Mouse (Mus musculus) retina, postnatal 7 days (tissue): ENCODE data around the gene Prdm16.

Experiments
- DNase-seq: peaks from one replicate; pipeline ENCODE4 v3.0.0-alpha.2; 2012; ENCODE audit warnings: low read depth, low spot score

Gene Prdm16

DNA sequence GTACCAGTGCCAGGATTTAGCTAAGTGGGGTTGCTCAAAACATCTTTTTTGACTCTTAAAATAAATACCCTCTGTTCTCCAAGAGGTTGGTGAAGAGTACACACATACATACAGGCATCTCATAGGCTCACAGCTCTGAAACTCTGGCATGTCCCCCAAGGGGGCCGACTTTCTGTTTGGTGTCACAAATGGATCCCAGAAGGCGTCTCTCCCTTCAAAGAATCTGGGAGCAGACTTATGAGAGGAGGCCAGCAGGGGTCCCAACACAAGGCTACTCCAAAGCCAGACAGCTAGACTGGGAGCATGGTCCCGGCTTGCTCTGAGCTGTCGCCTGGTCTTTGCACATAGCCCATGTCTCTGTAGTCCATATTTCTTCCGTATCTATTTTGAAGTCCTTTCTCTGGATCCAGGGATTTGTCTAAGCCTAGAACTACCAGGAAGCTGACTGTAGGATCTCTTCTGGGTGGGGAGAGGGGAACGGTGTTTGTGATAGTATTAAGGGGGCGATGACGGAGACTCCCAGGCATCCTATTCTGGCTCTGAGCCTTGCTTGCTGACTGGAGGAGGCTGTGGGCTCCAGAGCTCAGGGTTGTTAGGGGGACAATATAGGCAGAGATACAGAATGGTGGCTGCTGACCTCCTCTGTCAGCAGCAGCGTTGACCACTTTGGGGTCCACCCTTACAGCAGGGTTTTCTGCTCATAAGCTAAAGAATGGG lies 156.0 kb downstream of the Prdm16 start:
- no peak for DNase-seq

DNA sequence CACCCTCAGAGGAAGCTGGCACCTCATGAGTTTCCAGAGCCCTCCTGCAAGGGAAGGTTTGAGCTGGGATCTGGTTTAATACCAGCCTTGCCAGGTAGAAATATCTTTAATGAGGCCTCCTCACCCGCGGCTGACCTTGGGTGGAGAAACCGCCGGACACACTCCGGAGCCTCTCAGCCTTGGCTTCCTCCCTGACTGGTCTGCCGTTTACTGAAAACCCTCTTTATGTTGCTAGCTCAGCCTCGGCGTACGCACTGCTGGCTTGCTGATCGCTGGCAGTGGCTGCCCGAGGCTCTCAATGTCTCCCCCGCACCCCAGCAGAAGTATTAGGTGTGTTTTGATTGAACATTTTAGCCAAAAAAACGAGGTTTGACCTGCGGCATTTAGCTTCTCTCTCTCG lies 156.5 kb downstream of the Prdm16 start:
- no peak for DNase-seq

DNA sequence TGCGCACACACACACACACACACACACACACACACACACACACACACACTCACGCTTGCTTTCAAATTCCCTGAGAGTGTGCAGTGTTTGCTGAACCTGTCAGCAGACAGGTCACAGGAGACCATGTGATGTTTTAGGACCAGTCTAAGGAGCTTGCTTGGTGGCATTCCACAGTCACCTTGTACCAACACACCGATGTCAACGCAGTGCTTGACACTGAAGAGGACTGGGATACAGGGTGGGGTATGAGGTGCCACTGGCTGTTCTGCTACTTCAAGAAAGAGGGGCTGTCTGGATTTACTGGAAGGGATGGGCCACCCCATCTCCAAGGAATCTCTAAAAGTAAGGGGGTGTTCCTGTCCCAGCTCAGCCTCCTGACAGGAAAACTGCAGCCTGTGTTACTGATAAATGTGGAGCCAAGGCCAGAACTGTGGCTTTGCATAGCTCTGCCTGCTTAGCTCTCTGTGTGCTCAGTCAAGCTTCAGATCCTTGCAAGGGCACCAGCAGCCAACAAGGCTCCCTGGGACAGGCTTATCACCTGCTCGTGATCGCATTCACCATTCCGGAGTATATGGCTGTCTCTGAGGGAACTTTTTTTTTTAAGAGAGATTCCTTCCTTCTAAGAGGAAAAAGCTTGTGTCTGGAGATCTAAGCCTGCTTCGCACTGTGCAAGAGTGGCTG lies 157.6 kb downstream of the Prdm16 start:
- no peak for DNase-seq

DNA sequence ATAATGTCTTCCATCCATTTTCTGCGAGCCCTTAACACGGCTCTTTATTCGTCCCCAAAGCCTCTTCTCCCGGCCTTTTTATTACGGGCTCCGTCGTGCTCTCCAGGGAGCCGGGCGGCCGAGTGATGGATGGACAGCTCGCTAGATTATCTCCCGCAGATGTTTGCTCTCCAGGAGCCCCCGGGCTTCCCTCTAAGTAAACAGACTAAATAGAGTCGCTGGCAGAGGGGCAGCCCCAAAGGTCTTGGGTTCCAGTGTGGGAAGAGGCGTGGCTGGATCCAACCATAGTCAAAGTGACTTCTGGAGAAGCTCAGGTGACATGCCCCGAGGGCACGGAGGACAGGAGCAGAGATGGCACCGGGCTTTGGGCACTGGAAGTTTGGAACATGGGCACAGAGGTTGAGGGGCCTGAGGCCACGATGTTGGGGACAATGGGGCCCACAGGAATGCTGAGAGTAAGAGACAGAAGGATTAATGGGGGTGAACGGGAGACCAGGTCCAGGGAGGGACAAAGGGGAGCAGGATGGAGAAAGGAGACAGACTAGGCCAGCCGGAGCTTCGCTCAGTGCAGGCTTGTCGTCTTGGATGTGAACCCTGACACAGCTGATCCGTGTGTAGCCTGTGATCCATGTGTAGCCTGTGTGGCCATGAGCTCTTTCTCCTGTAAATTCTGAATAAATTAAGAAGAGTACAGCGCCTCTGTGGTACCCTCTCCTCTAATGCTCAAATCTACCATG lies 162.9 kb downstream of the Prdm16 start:
- DNase-seq = no peak

DNA sequence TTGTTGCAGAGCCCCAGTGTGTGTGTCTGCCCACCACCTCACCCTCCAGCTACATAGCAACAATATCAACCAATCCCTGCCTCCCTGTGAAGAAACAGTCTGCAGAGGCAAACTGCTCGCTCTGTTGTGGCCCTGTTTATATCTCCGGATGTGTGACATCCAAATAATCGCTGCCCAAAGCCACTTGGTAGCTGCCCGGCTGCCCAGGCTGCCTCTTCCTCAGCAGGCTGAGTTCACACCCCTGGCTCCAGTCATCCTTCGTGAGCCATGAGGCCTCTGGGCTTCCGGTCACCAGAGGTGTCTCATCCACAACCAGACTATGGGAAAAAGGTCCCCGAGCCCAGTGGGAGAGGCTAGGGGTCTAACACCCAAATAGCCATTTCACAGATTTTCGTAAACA lies 164.1 kb downstream of the Prdm16 start:
- DNase-seq = no peak

DNA sequence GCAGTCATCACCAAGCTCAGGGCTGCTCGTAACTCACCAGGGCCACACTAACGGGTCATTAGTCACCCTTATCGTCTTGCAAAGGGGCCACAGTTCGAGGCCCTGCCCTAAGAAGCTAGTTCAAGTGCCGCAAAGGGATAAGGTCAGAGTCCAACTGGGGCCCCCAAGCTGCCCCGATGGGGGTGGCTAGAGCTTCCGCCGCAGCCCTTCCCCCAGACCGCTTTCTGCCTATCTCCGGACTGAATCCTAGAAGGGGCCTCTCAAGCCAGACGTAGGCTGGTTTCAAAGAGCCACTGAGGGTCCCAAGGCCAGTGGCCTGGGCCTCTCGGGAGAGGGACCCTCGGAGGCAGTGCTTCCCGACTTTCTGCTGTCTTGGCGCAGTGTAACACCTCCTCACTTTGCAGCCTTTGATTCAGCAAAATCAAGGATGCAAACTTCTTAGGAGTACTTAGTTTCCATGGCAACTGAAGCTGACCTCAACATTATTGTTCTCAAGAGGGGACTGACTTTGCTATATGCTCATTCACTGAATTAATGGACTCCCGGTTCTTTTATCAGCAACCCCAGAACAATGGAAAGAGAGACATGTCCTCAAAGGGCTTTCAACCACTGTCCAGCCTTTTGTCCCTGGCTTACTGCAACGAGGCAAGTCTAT lies 165.1 kb downstream of the Prdm16 start:
- DNase-seq = no peak

DNA sequence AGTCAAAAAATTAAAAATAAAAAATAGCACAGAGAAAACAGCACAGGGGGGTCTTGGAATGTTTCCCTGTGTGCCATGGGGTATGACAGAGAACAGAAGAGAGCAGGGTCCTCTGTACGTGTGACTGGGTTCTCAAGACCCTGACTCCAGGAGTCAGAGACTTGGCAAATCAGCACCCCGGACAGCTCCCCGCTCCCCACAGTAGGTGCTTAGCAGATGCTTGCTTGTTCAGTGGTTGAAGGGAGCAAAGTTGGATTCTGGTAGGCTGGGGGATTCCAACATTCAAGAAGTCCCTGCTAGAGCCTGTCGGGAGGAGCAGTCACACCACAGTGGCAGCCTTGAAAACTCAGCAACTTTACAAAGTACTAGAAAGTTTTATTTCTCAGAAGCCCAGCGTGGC lies 170.4 kb downstream of the Prdm16 start:
- DNase-seq = no peak

DNA sequence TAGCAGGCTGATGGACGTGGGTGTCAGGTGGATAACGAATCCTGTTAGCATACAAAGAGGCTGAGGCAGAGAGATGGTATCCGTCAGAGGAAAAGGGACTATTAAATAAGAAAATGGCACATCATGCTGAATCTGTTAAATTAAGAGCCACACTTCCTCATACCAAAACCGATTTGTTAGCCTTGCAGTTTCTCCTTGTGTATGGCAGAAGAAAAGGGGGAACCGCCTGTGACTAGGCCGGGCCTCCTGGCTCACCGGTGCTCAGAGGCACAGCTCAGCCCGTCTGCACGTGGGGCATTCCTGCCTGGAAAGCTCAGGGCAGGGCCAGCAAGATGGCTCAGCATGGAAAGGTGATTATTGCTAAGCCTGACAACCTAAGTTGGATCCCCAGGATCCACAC lies 171.6 kb downstream of the Prdm16 start:
- no peak for DNase-seq

DNA sequence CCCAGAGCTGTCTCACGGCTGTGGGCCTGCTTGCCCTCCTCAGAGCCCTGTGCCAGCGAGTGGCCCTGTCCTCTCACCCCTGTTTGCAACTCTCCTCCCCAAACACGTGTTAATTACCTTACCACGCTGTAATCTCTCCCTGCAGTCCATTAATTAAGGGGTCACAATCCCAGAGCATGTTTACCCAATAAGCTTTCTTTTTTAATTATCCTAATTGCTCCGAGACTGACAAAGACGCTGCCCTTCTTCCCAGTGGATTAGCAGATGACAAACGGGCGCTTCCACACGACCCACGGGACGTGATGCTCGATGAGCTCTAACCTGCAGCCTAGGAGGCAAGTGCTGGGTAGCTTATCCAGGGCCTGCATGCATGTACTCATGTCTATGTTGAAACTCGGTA lies 176.7 kb downstream of the Prdm16 start:
- DNase-seq = peak; percentile 24

DNA sequence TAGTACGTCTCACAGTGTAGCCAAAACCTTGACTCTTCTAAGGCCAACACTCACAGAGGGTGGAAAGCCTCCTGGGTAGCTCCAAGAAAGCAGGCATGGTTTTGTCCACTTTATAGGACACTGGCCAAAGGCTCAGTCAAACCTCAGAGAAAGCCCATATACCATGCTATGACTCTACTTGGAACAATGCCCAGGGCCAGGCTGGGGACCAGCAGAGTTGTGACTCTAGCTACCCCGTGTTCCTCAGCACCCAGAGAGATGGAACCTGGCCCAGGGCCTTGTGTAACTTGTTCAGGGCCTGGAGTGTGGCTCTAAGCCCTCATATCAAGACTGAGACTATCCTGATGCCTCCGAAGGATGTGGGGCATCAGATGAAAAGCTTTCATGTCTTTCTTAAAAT lies 178.9 kb downstream of the Prdm16 start:
- no peak for DNase-seq

DNA sequence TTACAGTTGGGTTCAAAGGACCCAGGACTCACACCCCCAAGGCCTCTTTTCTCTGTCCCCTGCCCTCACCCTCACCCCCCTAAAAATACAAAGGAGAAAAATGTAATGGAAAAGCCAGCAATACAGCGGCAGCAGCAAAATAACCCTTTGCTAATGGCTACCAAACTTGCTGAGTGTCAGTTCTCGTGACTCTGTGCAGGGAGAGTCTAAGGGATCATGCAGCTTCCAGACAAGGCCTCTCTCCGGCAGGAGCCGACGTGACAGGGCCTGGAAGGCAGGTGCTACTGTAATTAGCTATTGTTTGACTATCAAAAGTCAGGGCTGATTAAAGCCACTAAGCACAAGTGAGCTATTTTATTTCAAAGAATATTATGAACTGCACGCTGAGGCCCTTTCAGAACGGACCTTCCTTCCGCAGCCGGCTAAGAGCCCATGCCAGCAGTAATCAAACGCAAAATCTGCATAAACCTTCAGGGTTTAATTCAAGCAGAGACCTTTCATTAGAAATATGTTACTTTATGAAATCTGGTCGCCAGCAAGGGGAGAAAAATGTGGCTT lies 180.3 kb downstream of the Prdm16 start:
- DNase-seq = no peak

DNA sequence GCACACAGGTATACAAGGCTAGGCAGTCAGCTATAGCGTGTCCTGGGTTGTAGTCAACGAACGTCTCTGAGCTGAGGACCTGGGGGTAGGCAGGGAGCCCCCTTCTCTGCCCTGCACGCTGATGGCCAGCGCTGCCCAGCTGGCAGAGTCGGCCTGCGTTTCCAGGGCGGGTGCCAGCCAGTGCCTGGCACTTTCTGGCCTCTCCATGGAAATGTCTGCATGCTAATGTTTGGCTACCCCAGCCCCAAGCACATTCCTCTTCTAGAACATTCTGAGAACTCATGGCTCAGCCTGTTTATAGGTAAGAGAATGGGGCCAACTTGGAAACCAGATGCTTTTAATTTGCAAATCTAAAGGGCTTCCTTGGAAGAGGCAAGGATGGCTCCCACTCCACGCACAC lies 186.2 kb downstream of the Prdm16 start:
- no peak for DNase-seq

DNA sequence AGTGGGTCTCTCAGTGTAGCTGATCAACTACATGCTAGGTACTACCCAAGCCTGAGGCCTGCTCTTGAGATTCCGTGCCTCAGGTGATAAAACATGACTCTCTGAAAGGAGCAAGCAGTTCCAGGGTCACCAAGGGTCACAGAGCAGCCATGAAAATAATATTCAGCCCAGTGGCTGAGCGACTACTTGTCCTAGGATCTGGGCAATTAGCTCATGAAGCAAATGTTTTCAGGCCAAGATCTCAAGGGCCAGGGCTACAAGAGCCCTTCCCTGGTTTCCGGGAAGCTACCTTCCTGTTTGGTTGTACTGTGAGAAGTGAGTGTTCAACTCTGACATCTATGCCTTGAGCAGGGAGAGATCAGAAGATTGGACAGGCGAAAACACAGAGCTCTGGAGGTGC lies 186.6 kb downstream of the Prdm16 start:
- no peak for DNase-seq

DNA sequence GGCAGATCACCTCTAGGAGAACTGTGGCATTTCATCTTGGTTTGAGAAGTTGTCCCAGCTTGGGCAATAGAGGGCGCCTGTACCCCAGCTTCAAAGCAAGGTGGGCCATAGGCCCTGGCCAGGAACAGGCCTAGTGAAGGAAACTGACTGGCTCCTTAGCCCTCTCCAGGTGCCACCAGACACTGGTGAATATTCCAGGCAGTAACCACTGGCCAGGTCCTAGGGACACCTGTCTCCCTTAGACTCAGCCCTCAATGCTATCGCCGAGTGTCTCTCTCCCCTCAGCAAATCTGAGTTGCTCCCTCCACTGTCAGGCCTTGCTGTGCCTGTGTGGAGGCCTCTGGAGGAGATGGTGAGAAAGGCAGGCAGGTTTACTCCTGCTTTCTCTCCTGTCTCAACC lies 187.3 kb downstream of the Prdm16 start:
- DNase-seq = peak; percentile 6

DNA sequence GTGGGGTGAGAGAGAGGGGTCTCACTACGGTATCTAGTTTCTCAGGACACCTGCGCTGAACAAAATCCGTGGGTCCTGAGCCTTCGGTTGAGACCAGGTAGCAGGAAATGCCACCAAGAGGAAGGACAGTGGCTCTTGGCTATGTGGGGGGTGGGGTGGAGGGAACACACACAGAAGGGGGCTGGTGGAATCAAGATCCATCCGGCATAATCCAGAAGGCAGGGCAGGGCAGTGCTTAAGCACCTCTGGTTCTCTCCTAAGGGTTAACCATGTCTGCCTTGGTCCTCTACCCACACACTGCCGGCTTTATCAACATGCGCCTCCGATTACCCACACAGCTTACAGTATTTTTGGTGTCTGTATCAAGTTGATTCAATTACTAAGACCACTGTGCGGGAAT lies 191.0 kb downstream of the Prdm16 start:
- DNase-seq = no peak

DNA sequence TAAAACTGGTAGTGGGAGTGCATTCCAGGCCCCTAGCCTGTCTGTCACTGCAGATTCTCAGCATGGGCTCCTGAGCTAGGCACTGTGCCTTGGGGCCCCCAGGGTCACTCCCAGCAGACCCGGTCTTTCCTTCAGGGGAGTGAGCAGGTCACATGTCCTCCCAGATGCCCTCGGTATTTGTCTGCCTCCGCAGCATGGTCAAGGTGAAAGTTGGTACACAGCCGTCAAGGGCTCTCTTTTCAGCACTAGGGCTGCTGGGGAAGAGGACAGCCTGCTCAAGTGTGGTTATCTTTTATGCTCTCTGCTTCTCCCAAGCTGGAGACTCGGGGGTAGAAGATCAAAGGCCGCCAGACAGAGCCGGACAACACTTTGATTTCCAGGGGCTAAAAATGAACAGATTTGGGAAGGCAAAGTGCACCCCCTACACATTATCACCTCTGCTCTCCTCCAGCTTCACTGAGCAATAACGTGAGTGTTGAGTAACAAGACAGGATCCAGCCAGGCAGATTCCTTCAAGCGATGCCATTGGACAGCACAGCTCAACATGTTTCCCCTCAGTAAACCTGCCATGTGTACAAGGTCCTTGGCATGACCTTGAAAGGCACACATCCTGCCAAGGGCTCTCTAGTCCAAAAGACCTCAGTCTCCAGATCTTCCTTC lies 193.9 kb downstream of the Prdm16 start:
- no peak for DNase-seq

DNA sequence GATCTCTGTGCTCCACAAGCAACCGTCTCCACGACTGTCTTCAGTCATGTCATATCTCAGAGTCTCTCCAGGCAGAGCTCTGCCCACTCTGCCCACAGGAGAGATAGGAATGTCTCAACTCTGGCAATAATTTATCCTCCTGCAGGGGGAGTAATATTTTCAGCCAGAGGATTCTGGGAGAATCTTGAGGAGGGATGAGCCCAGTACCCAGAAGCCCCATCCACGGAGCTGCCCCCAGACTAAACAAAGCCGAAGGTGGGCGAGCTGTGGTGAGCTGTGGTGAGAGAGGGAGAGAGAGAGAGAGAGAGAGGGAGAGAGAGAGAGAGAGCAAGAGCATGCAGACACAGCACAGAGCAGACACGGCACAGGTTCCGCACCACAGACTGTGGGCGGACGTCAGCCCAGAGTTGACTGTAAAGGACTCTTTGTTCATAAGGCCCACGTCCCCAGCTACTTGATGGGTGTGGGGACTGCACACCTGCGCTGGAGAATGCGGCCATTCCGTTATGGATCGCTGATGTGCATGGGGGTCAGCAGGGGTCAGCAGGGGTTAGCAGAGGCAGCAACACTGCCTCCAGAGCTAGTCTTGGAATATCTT lies 197.1 kb downstream of the Prdm16 start:
- no peak for DNase-seq

DNA sequence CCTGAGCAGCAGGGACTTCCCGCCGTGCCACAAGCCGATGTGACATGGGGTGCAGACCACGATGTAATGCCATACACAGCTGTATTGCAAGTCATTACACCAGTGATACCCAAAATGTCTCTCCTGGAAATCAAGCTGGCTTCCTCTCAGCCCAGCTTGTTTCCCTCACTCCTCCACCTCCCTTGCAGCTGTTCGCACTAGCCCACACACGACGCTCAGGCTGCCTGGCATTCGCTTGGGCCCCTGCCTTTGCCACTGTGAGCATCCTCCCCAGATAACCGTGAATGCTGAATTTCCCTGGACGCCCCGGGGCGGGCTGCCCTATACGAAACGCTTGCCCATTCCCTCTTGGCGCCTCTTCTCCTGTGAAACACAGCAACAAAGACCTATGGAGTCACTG lies 198.1 kb downstream of the Prdm16 start:
- DNase-seq = no peak

DNA sequence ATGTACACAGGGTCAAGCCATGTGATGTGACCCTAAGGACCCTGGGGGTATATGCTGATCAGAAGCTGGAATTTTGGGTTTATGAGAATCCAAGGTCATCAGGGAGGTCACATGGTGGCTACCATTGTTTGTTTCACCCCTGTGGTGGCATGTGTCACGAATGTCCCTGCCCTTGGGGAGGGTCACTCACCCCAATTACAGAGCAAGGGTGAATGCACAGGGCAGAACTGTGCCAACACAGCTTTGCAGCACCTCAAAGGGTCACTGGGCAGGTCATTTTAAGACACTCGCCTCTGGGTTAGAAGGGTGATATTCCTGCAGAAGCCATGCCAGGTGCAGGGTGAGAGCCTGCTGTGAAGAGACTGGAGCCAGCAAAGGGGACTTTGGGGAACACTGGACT lies 206.9 kb downstream of the Prdm16 start:
- no peak for DNase-seq

DNA sequence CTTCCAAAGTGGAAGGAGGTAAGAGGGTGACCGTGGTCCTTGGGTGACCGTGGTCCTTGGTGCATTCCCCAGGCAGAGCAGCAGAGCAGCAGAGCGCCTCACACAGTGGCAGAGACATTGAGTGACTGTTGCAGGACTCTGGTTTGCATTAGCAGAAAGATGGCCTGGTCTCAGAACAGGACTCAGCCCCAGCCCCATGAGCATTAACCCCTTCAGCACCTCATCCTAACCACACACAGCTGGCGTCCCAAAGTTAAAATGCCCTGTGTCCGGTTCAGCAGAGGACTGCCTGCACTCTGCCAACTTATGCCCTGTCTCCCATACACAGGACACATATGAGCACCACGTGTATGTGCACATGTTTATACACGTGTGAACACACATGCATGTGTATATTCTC lies 209.8 kb downstream of the Prdm16 start:
- no peak for DNase-seq

DNA sequence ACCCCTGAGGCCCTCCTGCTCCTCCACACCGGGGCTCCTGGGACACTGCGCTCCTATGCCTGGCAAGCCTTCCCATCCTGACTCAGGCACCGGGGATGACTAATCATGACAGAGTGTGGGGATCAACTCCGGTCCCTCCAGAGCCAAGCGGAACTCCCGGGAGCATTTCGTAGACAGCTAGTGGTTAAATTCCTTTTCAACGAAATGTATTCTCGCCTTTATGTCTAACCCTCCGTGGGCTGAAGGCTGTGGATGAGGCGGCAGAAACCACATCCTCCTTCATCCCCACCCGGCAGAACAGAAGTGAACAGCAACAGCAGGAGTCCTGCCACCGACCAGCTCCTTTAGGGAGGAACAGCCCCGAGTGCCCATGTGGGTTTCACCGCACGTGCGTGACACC lies 211.4 kb downstream of the Prdm16 start:
- DNase-seq = no peak
